Mouse (Mus musculus) heart, embryonic 14.5 days (tissue): Measurements from ENCODE around the gene Trim10. TPM values are rescaled to one million over a fixed set of nuclear protein-coding genes. Genes with fewer than 3 reads are reported as not detected.

ENCODE experiments used
- ATAC-seq: fragments of 200-750 bp; cut with Nextera tagmentation; 2 replicates; pipeline ENCODE4 v1.8.0; 2017; ENCODE audit warnings: low read depth, moderate TSS enrichment; ENCODE audit not compliant: insufficient number of reproducible peaks, insufficient read depth, low FRiP score
- H3K27ac ChIP-seq, 2 experiments: fragments of 200-500 bp in 1 of 2; fragments of 300-500 bp in 1 of 2; sonication (generic) in 1 of 2; replicated peaks in 1 of 2; 2 replicates each; pipeline ENCODE4 v1.5.1; 2012 to 2014; ENCODE audit warnings: low read depth in 2 of 2, low read length in 2 of 2, control low read depth in 1 of 2, mild to moderate bottlenecking in 1 of 2, mixed read lengths in 1 of 2; ENCODE audit not compliant: control insufficient read depth in 1 of 2, insufficient read depth in 1 of 2
- H3K27me3 ChIP-seq: fragments of 300-500 bp; sonication (generic); 2 replicates; pipeline ENCODE4 v1.6.1; 2014; ENCODE audit warnings: mild to moderate bottlenecking, low read length, control low read depth; ENCODE audit not compliant: control insufficient read depth, insufficient read depth
- H3K36me3 ChIP-seq: fragments of 300-500 bp; sonication (generic); 2 replicates; pipeline ENCODE4 v1.6.1; 2014; ENCODE audit warnings: mild to moderate bottlenecking, control low read depth, low read length, mixed read lengths; ENCODE audit not compliant: control insufficient read depth, insufficient read depth
- H3K4me1 ChIP-seq, 2 experiments: fragments of 200-500 bp in 1 of 2; fragments of 300-500 bp in 1 of 2; sonication (generic) in 1 of 2; 2 replicates each; pipeline ENCODE4 v1.6.1; 2012 to 2014; ENCODE audit warnings: low read length in 2 of 2, control low read depth in 1 of 2, mixed read lengths in 1 of 2; ENCODE audit not compliant: control insufficient read depth in 2 of 2, insufficient read depth in 2 of 2
- H3K4me2 ChIP-seq: fragments of 300-500 bp; sonication (generic); 2 replicates; pipeline ENCODE4 v1.6.1; 2014; ENCODE audit warnings: mild to moderate bottlenecking, low read length
- H3K4me3 ChIP-seq, 2 experiments: fragments of 200-500 bp in 1 of 2; fragments of 300-500 bp in 1 of 2; sonication (generic) in 1 of 2; 2 replicates each; pipeline ENCODE4 v1.5.1; 2012 to 2014; ENCODE audit warnings: low read length in 2 of 2, mild to moderate bottlenecking in 2 of 2, control low read depth in 1 of 2, low read depth in 1 of 2, moderate library complexity in 1 of 2; ENCODE audit not compliant: control insufficient read depth in 1 of 2, insufficient read depth in 1 of 2
- H3K9ac ChIP-seq: fragments of 300-500 bp; sonication (generic); 2 replicates; pipeline ENCODE4 v1.6.1; 2014; ENCODE audit warnings: mild to moderate bottlenecking, low read length
- H3K9me3 ChIP-seq: fragments of 300-500 bp; sonication (generic); 2 replicates; pipeline ENCODE4 v1.6.1; 2016; ENCODE audit warnings: low read length, control low read depth; ENCODE audit not compliant: control insufficient read depth
- WGBS: fragments of 180-500 bp; shearing (Covaris S2); extraction: QIAGEN DNeasy Blood & Tissue Kit; methylation state at CpG from one replicate; pipeline ENCODE4 v1.1.7; 2014; 5-methylcytosine and 5-hydroxymethylcytosine counted together
- polyA plus RNA-seq: library from polyadenylated mRNA; unstranded; fragments of >200 nt; fragmentation: Nextera tagmentation; extraction: Ambion mirVana; gene quantifications from 2 replicates; pipeline ENCODE4 v1.2.1, GENCODE M21; 2014

The Trim10 gene
- polyA plus RNA-seq, 1 experiment from 2014 or later: 4.7 TPM

DNA sequence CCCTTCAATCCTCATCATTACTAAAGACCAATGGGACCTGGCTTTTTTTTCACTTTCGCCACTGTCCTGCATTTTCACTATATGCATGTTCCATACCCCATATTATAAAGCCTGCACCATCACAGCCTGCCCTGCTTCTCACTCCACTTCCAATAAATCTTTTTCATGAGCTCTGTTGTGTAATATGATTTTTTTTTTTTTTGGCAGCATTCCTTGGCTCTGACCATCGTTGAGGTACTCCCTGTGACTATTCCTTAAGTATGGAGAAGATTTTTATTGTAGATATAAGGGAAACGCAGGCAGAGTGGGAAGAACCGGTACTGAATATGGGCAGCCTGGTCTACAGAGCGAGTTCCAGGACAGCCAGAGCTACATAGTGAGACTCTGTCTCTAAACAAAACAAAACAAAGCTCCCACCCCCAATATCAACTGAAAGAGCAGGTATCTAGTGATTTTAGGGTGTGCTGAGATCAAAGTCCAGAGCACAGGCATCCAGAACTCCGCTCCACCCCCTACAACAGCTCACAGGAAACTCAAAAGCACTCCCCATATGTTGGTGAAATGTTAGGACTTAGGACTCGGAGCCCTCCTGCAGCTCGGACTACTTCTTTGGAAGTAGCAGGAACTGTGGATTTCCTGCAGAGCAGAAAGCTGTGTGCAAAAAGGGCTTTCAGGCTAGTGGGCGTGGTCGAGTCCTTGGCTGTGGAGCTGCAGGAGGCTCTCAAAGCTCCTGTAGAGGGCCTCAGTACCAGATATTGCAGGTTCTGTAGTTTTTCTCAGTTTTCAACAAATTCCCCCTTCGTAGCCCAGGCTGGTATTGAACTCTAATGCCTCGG is 33.6 kb upstream of the Trim10 start:
- Histone ChIP-seq H3K27me3 (no peaks in the 10 kb centered on the region), H3K4me3 (peak overlapping the region; percentile 57 to 65; a peak in 3 of 4 replicates), H3K9ac (peak overlapping the region; percentile 74), H3K27ac (peak overlapping the region; percentile 83 to 93), H3K4me2 (peak overlapping the region; percentile 78), H3K9me3 (no peaks in the 10 kb centered on the region), H3K36me3 (0 out of 2 replicates have a peak, but pooled peaks cover 3% of the 10 kb centered on the region), H3K4me1 (peaks cover 6 to 15% of the 10 kb centered on the region in 2 experiments; a peak in 3 of 4 replicates)
- ATAC-seq: no peak
- WGBS: 30% methylated on average over 12 of the region's 12 CpGs

DNA sequence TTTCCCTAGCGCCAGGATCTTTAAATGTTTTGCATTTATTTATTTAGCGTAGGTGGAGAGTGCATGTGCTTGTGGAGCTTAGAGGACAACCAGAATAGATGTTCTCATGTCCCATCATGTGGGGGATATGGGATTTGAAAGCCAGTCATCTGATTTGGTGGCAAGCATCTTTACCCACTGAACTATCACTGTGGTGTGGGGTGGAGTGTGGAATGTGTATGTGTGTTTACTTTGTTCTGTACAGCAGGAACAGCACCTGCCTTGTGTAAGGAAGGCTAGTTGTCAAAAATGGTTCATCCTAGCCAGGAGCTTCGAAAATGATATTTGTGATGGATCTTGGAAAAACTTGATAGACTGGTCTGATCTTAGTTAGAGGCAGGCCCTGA is 33.0 kb upstream of the Trim10 start:
- Histone ChIP-seq H3K4me2 (peak overlapping the region; percentile 78), H3K9me3 (no peaks in the 10 kb centered on the region), H3K9ac (peak overlapping the region; percentile 74), H3K27ac (peak overlapping the region; percentile 83 to 93), H3K27me3 (no peaks in the 10 kb centered on the region), H3K4me1 (peaks cover 6 to 15% of the 10 kb centered on the region in 2 experiments; a peak in 3 of 4 replicates), H3K4me3 (peak overlapping the region; percentile 57 to 65), H3K36me3 (0 out of 2 replicates have a peak, but pooled peaks cover 3% of the 10 kb centered on the region)
- no peak for ATAC-seq
- 18% methylated on average over 3 of the region's 3 CpGs for WGBS

DNA sequence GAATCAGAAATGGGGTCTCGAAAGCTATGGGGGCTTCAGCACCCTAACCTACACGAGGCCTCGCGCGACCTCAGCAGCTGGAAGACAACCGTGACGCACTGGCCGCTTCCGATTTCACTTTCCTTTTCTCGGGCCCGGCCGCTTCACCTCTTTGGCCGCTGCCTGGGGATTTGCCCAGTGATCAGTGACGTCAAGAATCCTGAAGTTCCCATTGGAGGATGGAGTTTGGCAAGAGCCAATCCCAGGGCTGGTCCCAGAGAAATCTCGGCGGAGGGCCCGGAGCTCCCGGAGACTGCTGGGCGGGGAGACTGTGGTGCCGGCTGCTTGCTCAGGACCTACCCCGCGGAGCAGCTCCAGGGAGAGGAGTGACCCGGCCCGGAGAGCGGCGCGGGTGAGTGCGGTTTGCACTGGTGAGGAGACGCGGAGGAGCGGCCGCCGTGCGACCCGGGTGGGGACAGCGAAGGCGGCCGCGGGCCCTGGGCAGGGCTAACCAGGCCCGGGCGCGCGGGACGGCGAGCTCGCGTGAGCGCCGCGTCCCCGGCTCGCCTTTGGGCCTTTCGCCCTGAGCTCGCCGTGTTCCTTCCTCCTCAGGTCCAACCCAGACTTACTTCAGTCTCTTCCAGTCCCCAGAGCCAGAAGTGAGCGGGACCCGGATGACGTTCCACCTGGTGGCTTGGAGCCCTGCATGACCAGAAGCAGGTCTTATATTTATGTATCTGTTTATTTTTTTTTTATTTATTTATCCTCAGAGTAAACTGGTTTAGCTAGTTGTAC is 32.3 kb upstream of the Trim10 start, which contains the start of gene Trim26:
Gene Trim26, plus strand, starts transcription at position 261 of the 774 bp plus-strand sequence.
- Histone ChIP-seq H3K36me3 (0 out of 2 replicates have a peak, but pooled peaks cover 3% of the 10 kb centered on the region), H3K9ac (peak within 1 kb of the TSS; percentile 88), H3K27ac (peak within 1 kb of the TSS; percentile 83 to 93), H3K9me3 (no peaks in the 10 kb centered on the region), H3K4me3 (peak within 1 kb of the TSS; percentile 65 to 75), H3K4me1 (peaks cover 6 to 15% of the 10 kb centered on the region in 2 experiments; a peak in 3 of 4 replicates), H3K27me3 (no peaks in the 10 kb centered on the region), H3K4me2 (peak within 1 kb of the TSS; percentile 78)
- WGBS: 0% methylated on average over 55 of the region's 58 CpGs
- peak; percentile 99 for ATAC-seq

DNA sequence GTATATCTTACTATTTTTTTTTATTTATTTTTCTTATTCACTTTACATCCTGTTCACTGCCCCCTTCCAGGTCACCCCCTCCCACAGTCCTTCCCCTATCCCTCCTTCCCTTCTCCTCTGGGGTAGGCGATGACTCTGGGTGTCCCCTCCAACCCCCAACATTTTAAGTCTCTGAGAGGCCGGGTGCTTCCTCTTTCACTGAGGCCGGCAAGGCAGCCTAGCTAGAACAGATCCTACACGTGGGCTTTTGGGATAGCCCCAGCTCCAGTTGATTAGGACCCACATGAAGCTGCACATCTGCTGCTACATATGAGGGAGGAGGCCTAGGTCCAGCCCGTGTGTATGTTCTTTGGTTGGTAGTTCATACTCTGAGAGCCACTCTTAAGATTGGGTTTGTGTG is 30.4 kb upstream of the Trim10 start:
- ATAC-seq: no peak
- Histone ChIP-seq H3K4me2 (no peak overlapping the region), H3K4me3 (no peak overlapping the region), H3K27ac (no peak overlapping the region), H3K9me3 (no peaks in the 10 kb centered on the region), H3K9ac (no peak overlapping the region), H3K4me1 (peaks cover 6 to 24% of the 10 kb centered on the region in 2 experiments; a peak in 3 of 4 replicates), H3K27me3 (no peaks in the 10 kb centered on the region), H3K36me3 (0 out of 2 replicates have a peak, but pooled peaks cover 3% of the 10 kb centered on the region)
- 79% methylated on average over 5 of the region's 5 CpGs for WGBS

DNA sequence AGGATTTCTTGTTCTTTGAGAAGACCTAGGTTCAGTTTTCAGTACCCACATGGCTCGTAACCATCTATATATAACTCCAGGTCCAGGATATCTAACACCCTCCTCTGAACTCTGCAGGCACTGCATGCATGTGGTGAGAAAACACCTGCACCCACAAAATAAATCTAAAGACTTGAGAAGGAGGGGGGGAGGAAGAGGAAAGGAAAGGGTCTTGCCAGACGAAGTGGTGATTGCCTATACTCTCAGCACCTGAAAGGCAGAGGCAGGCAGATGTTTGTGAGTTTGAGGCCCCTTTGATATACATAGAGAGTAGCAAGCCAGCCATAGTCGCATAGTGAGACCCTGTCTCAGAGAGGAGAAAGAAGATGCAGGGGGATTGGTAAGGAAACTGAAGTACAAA is 29.4 kb upstream of the Trim10 start:
- Histone ChIP-seq H3K27ac (no peak overlapping the region), H3K9me3 (no peaks in the 10 kb centered on the region), H3K4me3 (no peak overlapping the region), H3K36me3 (0 out of 2 replicates have a peak, but pooled peaks cover 3% of the 10 kb centered on the region), H3K4me1 (peaks cover 6 to 32% of the 10 kb centered on the region in 2 experiments; a peak in 3 of 4 replicates), H3K9ac (no peak overlapping the region), H3K27me3 (no peaks in the 10 kb centered on the region), H3K4me2 (no peak overlapping the region)
- WGBS: 62% methylated on average over 3 of the region's 3 CpGs
- no peak for ATAC-seq

DNA sequence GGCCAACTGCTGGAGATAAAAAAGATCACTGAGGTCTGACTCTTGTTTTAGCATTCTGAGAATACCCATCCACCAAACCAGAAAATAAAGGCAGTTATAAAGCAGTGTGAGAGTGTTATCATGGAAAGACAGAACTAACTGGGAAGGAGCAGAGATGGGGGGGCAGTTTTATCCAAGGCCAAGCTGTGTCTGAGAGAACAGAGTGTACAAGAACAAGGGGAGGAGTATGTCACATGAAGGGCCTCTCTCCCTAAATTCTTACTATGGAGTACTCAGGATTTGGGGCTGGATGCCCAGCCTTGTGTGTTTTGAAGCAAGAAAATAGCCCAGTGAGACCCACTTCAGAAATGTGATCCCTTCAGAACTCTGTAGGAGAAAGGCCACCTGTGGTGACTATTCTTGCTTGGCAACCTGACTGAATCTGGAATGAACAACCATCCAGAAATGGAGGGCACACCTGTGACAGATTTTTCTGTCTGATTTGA is 28.4 kb upstream of the Trim10 start:
- H3K27ac ChIP-seq: no peak overlapping the region
- H3K9ac ChIP-seq: no peak overlapping the region
- H3K9me3 ChIP-seq: no peaks in the 10 kb centered on the region
- no peak overlapping the region for H3K4me3 ChIP-seq
- peaks cover 5 to 32% of the 10 kb centered on the region in 2 experiments; a peak in 3 of 4 replicates for H3K4me1 ChIP-seq
- no peaks in the 10 kb centered on the region for H3K27me3 ChIP-seq
- no peak for ATAC-seq
- 0 out of 2 replicates have a peak, but pooled peaks cover 3% of the 10 kb centered on the region for H3K36me3 ChIP-seq
- H3K4me2 ChIP-seq: no peak overlapping the region

DNA sequence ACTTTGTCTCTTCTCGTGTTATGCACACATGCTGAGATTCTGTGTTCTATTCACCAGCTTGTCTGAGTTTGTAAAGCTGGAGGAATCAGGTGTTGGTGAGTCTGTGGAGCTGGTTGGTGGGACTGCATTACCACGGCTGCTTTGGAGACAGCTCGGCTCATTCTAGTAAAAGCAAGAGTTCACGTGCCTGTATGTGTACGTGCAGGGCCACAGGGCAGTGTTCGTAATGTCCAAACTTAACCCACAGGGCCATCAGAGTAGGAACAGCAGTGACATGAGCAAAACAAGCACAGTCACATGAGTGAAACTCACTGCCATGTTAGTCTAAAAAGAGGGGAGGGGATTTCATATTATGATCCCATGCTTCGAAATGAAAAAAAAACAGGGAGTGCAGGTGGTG is 25.7 kb upstream of the Trim10 start:
- Histone ChIP-seq H3K4me2 (no peak overlapping the region), H3K4me1 (peaks cover 0 to 21% of the 10 kb centered on the region in 2 experiments; a peak in 2 of 4 replicates), H3K27ac (no peak overlapping the region), H3K9ac (no peak overlapping the region), H3K4me3 (no peak overlapping the region), H3K9me3 (no peaks in the 10 kb centered on the region), H3K27me3 (no peaks in the 10 kb centered on the region), H3K36me3 (peaks cover 9% of the 10 kb centered on the region; the same call in 1 of the 2 replicates)
- no peak for ATAC-seq
- WGBS: 73% methylated on average over 7 of the region's 7 CpGs
